Mouse (Mus musculus) brain, embryonic 18.5 days (tissue): ENCODE data around the gene Svbp.

Source experiments
- DNase-seq: peaks from one replicate; pipeline ENCODE4 v3.0.0-alpha.2; 2012; ENCODE audit warnings: low read depth, low spot score

Svbp gene

GRCm38 (mm10) chr4:119245961-119246360 is 50.9 kb downstream of the Svbp start:
- DNase-seq: no peak

- no peak for DNase-seq
These were observed 51.7 kb downstream of the Svbp start for GRCm38 (mm10) chr4:119246688-119247225.

- DNase-seq: no peak
These were observed 52.5 kb downstream of the Svbp start for GRCm38 (mm10) chr4:119247462-119248235.

DNA sequence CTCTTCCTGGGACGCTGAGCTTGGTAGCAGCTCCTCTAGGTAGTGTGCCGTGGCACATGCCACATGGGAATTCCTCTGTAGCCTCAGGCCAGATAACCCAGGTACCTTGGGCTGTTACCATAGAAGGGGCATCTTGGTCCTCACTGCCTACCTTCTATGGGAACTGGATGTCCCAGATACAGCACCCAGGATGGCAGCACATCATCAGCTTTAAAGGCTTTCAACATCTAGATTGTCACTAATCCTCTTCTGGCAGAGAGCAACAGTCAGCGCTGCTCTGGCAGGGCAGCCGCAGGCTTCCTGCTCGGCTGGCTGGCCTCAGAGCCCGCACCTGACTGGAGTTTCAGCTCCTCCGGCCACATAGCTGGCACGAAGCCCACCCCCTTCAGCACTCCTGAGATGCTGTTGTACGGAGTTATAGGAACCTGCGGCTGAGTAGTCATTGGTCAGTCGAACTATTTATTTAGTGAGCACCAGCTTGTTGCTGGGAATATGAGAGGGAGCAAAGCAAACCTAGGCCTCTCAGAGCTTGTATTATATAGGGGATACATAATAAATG is 53.4 kb downstream of the Svbp start:
- DNase-seq: no peak
